Mouse (Mus musculus) heart, postnatal 25 days (tissue): ENCODE measurements around the gene Tmem131. TPM values are rescaled to one million over a fixed set of nuclear protein-coding genes. Genes with fewer than 3 reads are reported as not detected.

Source experiments
- DNase-seq: peaks from one replicate; pipeline ENCODE4 v3.0.0; 2022; ENCODE audit warnings: low spot score
- intact Hi-C: fragments of 180-260 bp; cut with DNase I; formaldehyde crosslinking; loops from one replicate; pipeline ENCODE4 v1.15.1; 2025
- total RNA-seq, 2 experiments: library from RNA; stranded (reverse); gene quantifications; 2 replicates each; pipeline ENCODE4 v1.2.3; 2021

Tmem131 gene
- total RNA-seq, 2 experiments from 2014 or later, result 30.7 to 33.5 TPM

DNA sequence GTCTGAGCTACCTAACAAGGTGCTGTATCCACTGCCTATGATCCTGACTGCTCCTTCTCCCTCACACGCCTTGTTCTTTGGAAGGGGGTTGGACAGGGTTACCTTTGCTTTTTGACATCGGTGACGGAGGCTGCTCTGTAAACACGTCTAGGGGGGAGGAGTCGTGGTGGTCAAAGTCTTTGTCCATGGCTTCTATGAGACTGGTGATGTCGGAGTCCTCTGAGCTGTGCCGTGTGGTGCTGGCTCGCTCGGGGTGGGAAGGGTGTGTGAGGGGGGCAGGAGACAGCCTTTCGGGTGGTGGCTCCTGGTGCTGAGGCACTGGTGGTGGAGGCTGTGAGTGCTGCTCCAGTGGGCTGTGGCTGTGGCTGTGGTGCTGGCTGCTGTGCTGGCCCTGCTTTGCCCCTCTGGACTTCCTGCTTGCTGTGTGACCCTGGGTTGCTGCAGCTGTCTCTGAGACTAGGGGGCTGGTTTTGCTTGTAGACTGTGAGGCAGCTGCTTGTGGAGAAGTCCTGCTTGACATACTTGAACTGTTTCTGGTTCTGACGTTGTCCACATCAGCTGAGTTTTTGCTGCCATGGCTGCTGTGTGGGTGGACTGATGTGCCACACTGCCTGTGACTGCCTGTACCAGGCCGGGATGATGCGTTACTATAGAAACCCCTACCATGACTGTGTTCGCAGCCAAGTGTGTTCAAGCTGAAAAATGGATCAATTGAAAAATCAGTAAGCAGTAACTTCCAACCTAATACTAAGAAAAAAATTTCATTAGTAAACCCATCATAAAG is 135.5 kb downstream of the Tmem131 start:
- intact Hi-C loops, result no loop called here

DNA sequence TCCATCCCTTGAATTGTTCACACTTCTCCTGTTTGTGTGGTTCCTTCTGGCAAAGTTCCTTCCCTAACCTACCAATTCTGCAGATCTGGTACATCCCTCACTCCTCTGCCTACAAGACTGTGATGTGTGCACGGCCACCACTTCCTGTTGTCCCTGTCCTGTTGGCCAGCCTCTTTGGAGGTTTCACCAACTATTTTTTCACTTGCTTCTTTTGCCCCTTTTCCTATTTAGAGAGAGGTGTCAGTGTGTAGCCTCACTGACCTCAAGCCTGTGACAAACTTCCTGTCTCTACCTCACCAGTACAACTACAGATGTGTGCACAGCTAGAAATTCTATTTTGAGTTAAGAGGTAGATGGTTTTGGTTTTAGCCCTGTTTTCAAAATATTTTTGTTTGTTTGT is 136.4 kb downstream of the Tmem131 start:
- intact Hi-C loops, result no loop called here

More for the DNA sequence above, 135.5 kb downstream of the Tmem131 start:
- no peak for DNase-seq

DNA sequence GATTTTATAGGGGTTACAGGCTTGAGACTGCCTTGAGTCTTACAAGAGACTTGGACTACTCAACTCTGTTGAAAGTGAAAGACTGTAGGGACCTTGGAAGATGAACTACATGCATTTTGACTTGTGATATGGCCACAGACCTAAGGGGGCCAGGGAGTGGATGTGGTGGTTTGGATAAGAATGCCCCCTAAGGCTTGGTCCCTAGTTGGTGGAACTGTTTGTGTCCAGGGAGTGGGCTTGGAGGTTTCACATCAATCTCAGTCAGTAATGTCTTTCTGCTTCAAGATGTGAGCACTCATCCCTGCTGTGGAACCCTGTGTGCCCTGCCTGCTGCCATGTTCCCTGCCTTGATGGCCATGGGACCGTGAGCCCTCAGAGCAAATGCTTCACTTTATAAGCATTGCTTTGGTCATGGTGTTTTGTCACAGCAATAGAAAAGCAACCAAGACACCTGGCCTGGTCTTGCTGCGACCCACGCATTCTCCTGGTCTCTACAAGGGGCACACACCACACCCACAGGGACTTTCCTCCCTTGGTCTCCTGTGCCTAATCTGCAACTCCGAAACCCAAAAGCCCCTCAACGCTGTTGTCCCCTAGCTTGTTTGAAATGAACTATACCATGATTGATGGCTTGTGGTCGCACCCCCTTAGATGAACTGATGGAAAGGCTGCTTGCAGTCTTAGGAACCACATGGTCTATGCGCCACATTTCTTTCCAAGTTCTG is 137.1 kb downstream of the Tmem131 start:
- no peak for DNase-seq
- intact Hi-C loops, result no loop called here

More for the DNA sequence above, 136.4 kb downstream of the Tmem131 start:
- no peak for DNase-seq

DNA sequence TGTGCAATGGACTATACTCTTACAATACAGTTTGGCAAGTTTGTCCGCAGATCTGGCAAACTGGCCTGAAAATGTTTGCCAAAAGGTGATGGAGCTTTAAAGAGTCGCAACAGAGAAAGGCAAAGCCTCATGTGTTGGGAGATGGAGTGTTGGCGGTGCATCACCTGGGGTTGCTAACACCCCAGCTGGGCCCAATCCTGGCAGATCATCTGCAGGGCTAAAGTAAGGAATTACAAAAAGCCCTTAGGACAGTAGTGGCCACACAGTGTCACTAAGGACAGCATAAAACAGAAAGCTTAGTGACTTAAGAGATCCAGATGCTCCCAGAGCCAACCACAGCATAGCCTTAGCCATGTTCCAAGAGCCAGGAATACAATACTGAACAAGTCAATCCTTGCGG is 138.6 kb downstream of the Tmem131 start:
- no peak for DNase-seq
- intact Hi-C loops, result no loop called here

DNA sequence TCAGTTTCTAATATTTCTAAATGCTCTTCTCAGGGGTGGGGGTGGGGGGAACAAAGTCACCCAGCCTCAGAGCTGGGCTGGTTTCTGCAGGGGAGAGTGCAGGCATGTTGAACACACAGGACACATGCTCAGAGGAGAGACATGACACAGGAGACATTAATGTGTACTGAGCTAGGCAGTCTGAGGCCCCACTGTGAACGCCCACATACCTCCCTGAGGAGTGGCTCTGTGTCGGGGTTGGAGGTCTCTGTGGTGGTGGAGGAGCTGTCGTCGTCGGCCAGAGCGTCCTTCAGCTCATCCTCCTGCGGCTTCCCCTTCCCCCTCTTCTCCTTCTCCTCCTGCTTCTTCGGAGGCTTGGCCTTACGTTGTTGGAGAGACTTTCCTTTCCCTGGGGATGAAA is 139.2 kb downstream of the Tmem131 start:
- no peak for DNase-seq
- intact Hi-C loops, result no loop called here

DNA sequence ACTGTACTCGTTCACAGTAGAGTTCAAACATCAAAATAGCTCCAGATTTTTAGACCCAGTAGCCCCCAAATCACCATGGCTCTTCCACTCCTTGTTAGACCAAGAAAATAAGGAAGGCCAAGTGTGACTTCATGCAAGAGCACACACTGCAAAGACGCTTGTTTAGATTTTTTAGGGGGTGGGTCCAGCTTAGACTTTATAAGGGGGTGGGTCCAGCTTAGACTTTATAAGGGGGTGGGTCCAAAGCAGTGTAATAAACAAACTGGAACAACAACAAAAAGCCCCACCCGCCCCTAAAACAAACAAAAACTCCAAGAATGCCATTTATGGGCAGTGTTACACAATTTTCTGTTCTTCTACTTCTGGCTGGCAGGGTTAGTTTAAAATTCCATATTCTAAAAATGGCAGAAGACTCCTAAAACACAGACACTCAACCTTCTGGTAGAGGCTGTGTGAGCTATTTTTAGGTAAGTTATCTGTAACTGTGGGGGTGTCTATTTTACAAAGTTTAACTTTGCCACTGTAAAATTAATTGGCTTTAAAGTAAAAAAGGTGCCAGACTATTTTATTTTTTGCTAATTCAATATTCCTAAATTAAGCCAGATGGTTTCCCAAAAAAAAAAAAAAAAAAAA is 143.0 kb downstream of the Tmem131 start:
- intact Hi-C loops, result no loop called here
- no peak for DNase-seq

DNA sequence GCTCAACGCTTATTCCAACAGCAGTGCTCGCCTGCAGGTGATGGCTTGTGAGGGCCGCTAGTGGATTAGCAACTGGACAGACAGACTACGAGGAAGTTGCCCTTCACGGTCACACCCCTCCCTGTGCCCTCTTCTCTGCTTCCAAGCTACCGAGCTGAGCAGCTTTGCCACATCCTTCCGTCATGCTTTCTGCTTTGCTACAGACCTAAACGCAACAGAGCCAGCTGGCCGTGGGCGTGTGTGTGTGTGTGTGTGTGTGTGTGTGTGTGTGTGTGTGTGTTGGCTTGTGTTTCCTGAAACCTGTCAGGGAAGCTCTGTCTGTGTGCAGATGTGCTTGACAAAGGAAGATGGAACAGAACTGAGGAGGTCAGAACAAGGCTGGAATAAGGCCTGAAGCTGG is 146.0 kb downstream of the Tmem131 start:
- no peak for DNase-seq
- intact Hi-C loops, result no loop called here

DNA sequence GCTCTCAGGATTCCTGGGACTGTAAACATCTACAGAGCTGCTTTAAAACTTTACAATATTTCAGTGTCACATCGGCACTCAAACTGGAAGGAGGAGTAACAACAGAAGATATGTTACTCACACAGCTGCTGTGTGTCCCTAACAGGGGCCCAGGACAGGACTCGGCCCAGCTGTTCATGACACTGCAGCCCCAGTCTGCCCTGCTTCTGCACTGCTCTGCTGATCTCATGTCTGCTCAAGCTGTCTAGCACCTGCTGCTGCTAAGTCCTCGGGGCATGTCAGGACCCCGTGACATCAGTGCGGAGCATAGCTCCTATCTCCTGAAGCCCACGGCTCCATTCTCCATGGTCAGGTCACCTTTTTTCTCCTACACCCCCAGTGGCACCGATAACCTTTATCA is 146.8 kb downstream of the Tmem131 start:
- intact Hi-C loops, result no loop called here
- no peak for DNase-seq

DNA sequence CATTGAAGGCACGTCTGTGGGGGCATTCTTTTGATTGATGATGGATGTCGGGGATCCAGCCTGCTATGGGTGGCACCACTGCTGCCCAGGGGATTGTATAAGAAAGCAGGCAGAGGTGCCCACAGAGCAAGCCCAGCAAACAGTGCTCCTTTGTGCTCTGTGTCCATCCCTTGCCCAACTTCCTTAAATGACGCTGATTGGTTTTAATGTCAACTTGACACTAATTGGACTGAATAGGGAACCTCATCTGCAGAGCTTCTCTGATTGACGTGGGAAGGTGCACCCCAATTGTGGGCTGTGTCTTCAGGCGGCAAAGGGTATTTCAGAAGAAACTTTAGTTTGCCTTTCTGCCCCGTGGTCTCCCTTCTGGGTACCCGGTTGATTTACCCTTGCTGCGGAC is 154.1 kb downstream of the Tmem131 start:
- intact Hi-C loops, result loop anchor here (10.0 kb wide), 2 partner anchors 345 to 595 kb away; no protein-coding TSS in a partner anchor
- DNase-seq, result no peak

DNA sequence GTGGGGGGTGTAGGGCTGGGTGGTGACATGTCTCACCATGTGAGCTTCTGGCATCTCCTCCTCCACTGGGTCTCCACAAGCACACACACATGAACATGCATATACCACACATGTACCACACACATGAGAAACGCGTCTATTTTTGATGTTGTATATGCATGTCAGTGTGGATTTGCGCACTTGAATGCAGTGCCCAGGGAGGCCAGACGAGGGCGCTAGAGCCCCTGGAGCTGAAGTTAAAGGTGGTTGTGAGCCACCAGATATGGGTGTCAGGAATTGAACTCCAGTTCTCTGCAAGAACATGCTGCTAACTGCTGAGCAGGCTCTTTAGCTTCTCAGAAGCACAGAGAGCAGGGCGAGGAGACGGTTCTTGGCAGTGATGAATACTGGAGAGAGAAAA is 157.1 kb downstream of the Tmem131 start:
- DNase-seq, result no peak

DNA sequence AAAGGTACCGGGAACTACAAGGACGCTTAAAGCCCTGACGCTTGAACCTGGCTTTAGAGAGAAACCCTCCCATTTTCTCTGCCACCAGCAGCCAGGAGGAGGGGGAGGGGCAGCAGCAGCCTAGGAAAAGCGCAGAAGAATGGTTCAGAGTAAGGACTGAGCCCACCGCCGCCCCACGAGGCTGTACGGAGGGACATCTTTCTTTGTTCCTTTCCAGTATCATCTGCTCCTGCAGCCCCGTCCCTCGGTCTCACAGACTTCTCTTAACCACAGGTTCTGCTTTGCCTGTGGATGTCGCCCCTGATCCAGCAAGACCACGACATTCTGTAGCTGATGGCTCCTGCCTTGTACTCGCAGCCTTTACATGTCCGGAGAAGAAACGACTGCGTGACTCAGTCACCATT is 158.2 kb downstream of the Tmem131 start:
- intact Hi-C loops, result loop anchor here (10.0 kb wide), 2 partner anchors 350 to 600 kb away; no protein-coding TSS in a partner anchor

More for the DNA sequence above, 157.1 kb downstream of the Tmem131 start:
- intact Hi-C loops, result loop anchor here (10.0 kb wide), 2 partner anchors 348 to 598 kb away; no protein-coding TSS in a partner anchor

DNA sequence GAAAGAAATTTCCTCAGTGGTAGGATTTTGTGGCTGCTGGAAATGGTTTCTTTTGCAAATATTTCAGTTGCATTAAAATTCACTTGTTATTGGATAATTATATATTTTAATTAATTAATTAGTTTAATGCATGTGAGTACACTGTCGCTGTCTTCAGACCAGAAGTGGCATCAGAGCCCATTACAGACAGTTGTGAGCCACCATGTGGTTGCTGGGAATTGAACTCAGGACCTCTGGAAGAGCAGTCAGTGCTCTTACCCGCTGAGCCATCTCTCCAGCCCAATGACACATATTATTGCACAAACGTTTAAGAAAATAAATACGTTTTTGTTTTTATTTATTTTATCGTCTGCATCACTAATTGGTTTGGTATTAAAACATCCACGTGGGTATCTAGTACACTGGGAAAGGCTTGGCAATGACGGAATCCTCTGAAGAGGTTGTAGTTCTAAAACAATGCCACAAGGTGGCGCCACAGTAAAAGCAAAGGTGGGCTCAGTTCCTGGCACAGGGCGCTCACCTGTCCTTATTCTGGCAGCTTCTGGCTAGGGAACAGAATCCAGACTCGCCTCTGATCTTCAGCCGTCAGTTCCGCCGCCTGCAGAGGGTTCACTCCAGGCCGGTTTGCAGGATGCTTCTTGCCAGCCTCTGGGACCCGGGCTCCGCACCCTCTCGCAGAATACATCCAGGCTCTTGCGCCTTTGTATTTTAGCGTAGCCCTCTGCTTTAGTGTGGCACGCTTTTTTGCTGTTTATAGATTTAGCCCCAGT is 158.9 kb downstream of the Tmem131 start:
- DNase-seq, result peak; percentile 15

More for the DNA sequence above, 158.2 kb downstream of the Tmem131 start:
- DNase-seq, result no peak

DNA sequence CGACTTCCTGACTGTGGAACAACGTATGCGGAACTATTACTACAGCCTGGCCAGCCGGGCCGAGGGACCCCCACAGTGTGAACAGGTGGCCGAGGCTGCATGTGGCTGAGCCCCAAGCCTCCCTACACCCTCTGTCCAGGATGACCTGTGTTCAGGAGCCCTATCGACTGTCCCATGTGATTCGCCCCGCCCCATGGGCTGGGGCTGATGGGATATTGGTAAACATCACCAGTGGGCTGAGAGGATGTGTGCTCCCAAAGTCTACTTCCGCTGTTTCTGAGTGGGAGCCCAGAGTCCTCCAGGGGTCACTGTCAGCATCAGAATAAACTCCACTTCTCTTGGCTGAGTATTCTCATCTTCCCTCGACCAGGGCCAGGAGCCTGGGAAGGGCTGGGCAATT is 161.0 kb downstream of the Tmem131 start:
- intact Hi-C loops, result loop anchor here (10.0 kb wide), 2 partner anchors 352 to 602 kb away; no protein-coding TSS in a partner anchor
- no peak for DNase-seq

More for the DNA sequence above, 158.9 kb downstream of the Tmem131 start:
- intact Hi-C loops, result loop anchor here (1.0 to 10.0 kb wide), 3 partner anchors 350 to 600 kb away; no protein-coding TSS in a partner anchor

DNA sequence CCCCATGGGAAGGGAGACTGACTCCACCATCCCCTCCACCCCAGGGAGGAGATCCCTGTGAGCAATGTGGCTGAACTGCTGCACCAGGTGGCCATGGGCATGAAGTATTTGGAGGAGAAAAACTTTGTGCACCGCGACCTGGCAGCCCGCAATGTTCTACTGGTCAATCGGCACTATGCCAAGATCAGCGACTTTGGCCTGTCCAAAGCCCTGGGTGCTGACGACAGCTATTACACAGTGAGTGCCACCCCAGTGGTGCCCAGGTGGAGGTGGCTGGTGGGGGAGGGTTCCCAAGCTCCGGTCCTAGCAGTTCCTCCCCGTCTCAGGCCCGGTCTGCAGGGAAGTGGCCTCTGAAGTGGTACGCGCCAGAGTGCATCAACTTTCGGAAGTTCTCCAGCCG is 162.7 kb downstream of the Tmem131 start:
- intact Hi-C loops, result loop anchor here (10.0 kb wide), 2 partner anchors 354 to 604 kb away; no protein-coding TSS in a partner anchor
- DNase-seq, result no peak

DNA sequence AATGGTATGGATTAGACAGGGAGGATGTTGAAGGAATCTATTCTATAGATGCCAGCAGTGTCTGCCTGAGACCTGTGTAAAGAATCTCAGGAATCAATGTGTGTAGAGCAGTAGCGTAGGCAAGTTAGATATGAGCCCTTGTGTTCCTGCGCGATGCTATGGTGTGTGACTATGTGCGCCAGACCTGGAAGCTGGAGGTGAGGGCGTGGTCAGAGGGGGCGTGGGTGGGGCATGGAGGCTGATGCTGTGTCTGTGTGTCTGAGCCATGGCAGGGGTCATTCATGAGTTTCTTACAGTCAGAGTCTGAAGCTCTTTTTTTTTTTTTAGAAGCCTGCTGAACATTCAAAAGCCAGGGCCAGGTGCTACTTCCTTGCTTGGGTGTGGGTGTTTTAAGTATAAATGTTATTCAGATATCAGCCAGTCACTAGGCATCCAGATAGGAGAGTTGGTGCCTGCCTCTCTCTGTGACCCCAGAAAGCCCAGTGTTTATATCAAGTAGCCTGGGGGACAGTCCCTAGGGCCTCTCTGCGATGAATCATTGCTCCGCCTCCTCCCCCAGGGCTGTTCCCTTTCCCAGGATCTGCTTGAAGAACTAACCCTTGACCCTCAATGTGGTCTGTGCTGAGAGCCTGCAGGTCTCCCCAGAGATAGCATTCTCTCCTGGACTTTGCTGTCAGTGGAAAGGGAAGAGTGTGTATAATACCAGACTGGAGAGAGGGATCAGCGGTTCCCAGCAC is 171.1 kb downstream of the Tmem131 start:
- no peak for DNase-seq
- intact Hi-C loops, result no loop called here

DNA sequence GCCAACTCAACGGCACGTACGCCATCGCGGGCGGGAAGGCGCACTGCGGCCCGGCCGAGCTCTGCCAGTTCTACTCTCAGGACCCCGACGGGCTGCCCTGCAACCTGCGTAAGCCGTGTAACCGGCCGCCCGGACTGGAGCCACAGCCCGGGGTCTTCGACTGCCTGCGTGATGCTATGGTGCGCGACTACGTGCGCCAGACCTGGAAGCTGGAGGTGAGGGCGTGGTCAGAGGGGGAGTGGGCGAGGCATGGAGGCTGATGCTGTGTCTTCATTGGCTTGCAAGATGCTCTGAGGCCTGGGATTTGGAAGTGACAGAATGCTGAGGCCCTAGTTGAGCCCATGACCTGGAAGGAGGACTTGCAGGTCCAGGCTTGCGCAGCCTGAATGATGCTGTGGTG is 172.5 kb downstream of the Tmem131 start:
- no peak for DNase-seq
- intact Hi-C loops, result no loop called here

DNA sequence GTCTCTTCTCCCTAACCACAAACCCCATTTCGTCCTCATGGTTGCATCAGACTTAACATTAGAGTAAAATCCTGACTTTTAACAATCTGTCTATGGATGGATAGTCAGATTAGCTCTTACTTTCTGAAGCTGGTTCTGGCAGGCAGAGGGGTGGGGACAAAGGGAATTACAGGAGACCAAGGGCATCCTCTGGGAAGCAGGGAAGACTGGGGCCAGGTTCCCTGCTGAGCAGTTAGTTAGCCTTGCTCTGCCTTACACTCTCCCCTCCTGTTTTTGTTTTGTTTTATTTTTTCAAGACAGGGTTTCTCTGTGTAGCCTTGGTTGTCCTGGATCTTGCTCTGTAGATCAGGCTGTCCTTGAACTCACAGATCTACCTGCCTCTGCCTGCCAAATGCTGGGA is 173.5 kb downstream of the Tmem131 start:
- intact Hi-C loops, result no loop called here
- no peak for DNase-seq

DNA sequence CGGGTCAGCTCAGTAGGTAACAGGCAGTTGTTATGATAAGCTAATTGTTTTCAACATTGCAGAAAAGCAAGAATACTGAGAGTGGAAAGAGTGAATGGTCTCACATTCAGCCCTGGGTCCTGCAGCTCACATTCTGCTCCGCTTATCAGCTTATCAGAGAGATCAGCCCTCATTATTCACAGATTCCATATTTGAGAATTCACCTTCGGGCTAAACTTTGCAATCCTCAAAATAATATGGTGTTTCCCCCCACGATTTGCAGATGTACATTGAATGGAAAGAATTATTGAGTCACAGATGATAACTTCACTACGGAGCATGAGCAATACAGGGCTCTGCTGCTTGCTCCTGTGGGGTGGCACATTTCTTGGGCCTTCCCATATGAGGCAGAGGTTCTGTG is 174.7 kb downstream of the Tmem131 start:
- intact Hi-C loops, result no loop called here
- DNase-seq, result no peak

DNA sequence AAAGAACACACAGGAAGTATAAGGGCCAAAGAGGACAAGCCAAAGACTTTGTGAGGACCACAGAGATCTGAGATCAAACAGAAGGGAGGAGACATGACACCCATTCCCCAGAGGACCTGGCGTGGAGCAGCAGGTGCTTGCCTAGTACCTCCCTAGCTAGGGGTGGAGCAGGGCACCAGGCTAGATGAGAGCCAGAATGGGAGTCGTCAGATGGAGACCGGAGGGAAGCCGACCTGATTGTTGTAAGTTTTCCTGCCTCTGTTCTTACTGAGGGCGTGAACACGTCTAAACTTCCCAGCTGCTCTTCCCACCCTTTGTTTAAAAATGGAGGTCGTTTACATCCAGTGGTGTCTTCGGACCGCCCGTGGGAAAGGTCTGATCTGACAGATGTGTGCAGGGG is 176.1 kb downstream of the Tmem131 start:
- intact Hi-C loops, result no loop called here
- no peak for DNase-seq
